Mouse (Mus musculus): ENCODE data around the gene Btbd3. TPM values are rescaled to one million over a fixed set of nuclear protein-coding genes. Genes with fewer than 3 reads are reported as not detected.

The Btbd3 gene
- polyA plus RNA-seq, 1 experiment, result 6.7 TPM

DNA sequence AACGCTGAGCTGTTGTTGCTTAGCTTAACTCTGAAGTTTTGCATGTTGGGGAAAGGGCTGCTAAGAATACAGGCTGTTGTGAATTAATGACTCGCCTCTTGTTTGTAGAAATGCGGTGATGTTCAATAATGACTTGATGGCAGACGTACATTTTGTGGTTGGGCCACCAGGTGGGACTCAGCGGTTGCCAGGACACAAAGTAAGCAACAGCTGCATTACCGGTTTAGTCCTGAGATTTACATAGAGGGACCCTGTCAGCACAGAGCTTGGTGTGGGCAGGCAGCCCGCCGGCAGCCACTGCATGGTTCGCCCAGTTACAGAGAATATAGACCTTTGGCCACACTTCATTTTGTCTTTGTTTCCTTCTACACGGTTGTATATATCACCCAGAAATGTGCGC, 23.3 kb downstream of the Btbd3 start:
- peaks cover 6% of the 10 kb centered on the region; the same call in 1 of the 2 replicates for H3K4me1 ChIP-seq (ENCODE audit: control insufficient read depth, insufficient read depth, low read length)
- no peaks in the 10 kb centered on the region for H3K27me3 ChIP-seq (replicated peaks; ENCODE audit: control insufficient read depth, insufficient read depth, low read length)
- peak overlapping the region; percentile 31; the same call in 1 of the 2 replicates for H3K27ac ChIP-seq (ENCODE audit: insufficient read depth, low read depth, low read length)
- TF ChIP-seq POLR2A (IDR thresholded peaks at IDR 0.05; ENCODE audit: low read depth, low read length), result no peak
- TF ChIP-seq CTCF (conservative IDR thresholded peaks at IDR 0.05; ENCODE audit: insufficient read depth, insufficient read length, low read depth, low read length), result no peak
- H3K36me3 ChIP-seq (ENCODE audit: control insufficient read depth, insufficient read depth, low read length), result no peaks in the 10 kb centered on the region; the same call in 1 of the 2 replicates
- no peak for DNase-seq
- 55% methylated on average over 11 of the region's 11 CpGs for WGBS
- H3K4me3 ChIP-seq (ENCODE audit: insufficient read depth, low read depth, low read length), result peak overlapping the region; percentile 60

GRCm38 (mm10) chr2:138280225-138280711, 23.9 kb downstream of the Btbd3 start:
- Histone ChIP-seq H3K4me3 (ENCODE audit: insufficient read depth, low read depth, low read length) (peak overlapping the region; percentile 46), H3K27ac (ENCODE audit: insufficient read depth, low read depth, low read length) (0 out of 2 replicates have a peak overlapping the region, but pooled peaks have one; percentile 3), H3K4me1 (ENCODE audit: control insufficient read depth, insufficient read depth, low read length) (peaks cover 6% of the 10 kb centered on the region; the same call in 1 of the 2 replicates), H3K27me3 (replicated peaks; ENCODE audit: control insufficient read depth, insufficient read depth, low read length) (no peaks in the 10 kb centered on the region), H3K36me3 (ENCODE audit: control insufficient read depth, insufficient read depth, low read length) (no peaks in the 10 kb centered on the region; the same call in 1 of the 2 replicates)
- no peak for DNase-seq
- TF ChIP-seq CTCF (conservative IDR thresholded peaks at IDR 0.05; ENCODE audit: insufficient read depth, insufficient read length, low read depth, low read length) (no peak), POLR2A (IDR thresholded peaks at IDR 0.05; ENCODE audit: low read depth, low read length) (no peak)
- 42% methylated on average over 17 of the region's 17 CpGs for WGBS

DNA sequence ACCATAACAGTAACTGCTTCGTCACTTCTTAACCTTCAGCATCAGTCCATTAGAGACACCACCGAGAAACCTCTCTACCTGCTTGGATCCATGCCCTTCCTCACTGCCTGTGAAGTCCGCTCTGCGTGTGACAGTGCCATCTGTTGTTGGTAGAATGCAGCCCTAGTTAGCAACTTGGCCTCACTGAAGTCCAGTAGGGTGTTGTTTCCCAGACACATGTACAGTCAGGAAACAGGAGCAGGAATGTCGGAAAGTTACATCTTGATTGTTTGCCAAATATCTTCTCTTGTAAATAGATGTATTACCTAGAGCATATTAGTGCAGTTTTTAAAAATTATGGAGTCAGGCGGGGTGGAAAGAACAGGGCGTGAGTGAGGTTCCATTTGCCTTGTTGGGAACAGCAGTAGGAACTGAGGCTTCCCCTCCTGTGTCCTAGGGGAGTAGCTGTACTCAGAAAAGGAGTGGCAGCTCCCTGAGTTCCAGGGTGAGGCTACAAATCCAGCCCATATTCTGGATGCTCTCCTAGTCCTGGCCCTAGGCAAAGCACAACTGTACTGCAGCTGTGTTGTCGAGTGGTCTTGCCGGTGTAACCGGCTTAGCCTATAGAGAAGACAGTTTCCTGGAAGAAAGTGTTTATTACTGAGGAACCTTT, 25.3 kb downstream of the Btbd3 start:
- Histone ChIP-seq H3K4me3 (ENCODE audit: insufficient read depth, low read depth, low read length) (no peak overlapping the region), H3K27me3 (replicated peaks; ENCODE audit: control insufficient read depth, insufficient read depth, low read length) (no peaks in the 10 kb centered on the region), H3K4me1 (ENCODE audit: control insufficient read depth, insufficient read depth, low read length) (peaks cover 6% of the 10 kb centered on the region; the same call in 1 of the 2 replicates), H3K27ac (ENCODE audit: insufficient read depth, low read depth, low read length) (peak overlapping the region; percentile 12; the same call in 1 of the 2 replicates), H3K36me3 (ENCODE audit: control insufficient read depth, insufficient read depth, low read length) (no peaks in the 10 kb centered on the region; the same call in 1 of the 2 replicates)
- DNase-seq, result peak; percentile 75
- WGBS, result 55% methylated on average over 10 of the region's 10 CpGs
- TF ChIP-seq POLR2A (IDR thresholded peaks at IDR 0.05; ENCODE audit: low read depth, low read length) (no peak), CTCF (conservative IDR thresholded peaks at IDR 0.05; ENCODE audit: insufficient read depth, insufficient read length, low read depth, low read length) (peak; percentile 57; the same call in 1 of the 2 replicates)

GRCm38 (mm10) chr2:138283372-138283771, 27.0 kb downstream of the Btbd3 start:
- no peak for TF ChIP-seq CTCF (conservative IDR thresholded peaks at IDR 0.05; ENCODE audit: insufficient read depth, insufficient read length, low read depth, low read length)
- no peak for TF ChIP-seq POLR2A (IDR thresholded peaks at IDR 0.05; ENCODE audit: low read depth, low read length)
- no peaks in the 10 kb centered on the region for H3K27me3 ChIP-seq (replicated peaks; ENCODE audit: control insufficient read depth, insufficient read depth, low read length)
- H3K27ac ChIP-seq (ENCODE audit: insufficient read depth, low read depth, low read length), result no peak overlapping the region
- peak; percentile 28 for DNase-seq
- WGBS, result 75% methylated on average over 12 of the region's 12 CpGs
- no peak overlapping the region for H3K4me3 ChIP-seq (ENCODE audit: insufficient read depth, low read depth, low read length)
- peaks cover 2% of the 10 kb centered on the region; the same call in 1 of the 2 replicates for H3K4me1 ChIP-seq (ENCODE audit: control insufficient read depth, insufficient read depth, low read length)
- no peaks in the 10 kb centered on the region; the same call in 1 of the 2 replicates for H3K36me3 ChIP-seq (ENCODE audit: control insufficient read depth, insufficient read depth, low read length)

DNA sequence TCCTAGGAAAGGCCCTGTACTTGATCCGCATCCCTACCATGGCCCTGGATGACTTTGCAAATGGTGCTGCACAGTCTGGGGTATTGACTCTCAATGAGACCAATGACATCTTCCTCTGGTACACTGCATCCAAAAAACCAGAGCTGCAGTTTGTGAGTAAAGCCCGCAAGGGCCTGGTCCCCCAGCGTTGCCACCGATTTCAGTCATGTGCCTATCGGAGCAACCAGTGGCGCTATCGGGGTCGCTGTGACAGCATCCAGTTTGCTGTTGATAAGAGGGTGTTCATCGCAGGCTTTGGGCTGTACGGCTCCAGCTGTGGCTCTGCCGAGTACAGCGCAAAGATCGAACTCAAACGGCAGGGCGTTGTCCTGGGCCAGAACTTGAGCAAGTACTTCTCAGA, 27.5 kb downstream of the Btbd3 start:
- 98% methylated on average over 15 of the region's 15 CpGs for WGBS
- H3K4me3 ChIP-seq (ENCODE audit: insufficient read depth, low read depth, low read length), result no peak overlapping the region
- no peaks in the 10 kb centered on the region for H3K27me3 ChIP-seq (replicated peaks; ENCODE audit: control insufficient read depth, insufficient read depth, low read length)
- H3K27ac ChIP-seq (ENCODE audit: insufficient read depth, low read depth, low read length), result no peak overlapping the region
- no peaks in the 10 kb centered on the region; the same call in 1 of the 2 replicates for H3K36me3 ChIP-seq (ENCODE audit: control insufficient read depth, insufficient read depth, low read length)
- H3K4me1 ChIP-seq (ENCODE audit: control insufficient read depth, insufficient read depth, low read length), result peaks cover 2% of the 10 kb centered on the region; the same call in 1 of the 2 replicates
- no peak for DNase-seq
- no peak for TF ChIP-seq CTCF (conservative IDR thresholded peaks at IDR 0.05; ENCODE audit: insufficient read depth, insufficient read length, low read depth, low read length)
- no peak for TF ChIP-seq POLR2A (IDR thresholded peaks at IDR 0.05; ENCODE audit: low read depth, low read length)

DNA sequence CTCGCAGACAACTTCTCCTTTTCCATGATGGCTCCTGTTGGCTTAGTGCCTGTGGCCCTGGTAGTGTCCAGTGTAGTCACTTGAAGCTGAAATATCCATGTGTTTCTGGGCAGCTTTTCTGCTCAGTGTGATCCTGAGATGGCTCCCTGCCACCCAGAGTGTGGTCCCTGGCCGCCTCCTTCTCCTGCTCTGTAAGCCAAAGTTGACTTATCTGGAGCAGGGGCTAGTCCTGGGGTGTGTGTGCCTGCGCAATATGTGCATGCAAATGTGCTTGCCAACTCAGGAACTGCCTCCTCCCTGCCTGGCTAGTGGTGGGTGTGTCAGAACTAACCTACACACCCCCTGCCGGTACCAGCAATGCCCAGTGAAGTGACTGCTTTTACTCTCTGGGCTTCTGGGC, 29.4 kb downstream of the Btbd3 start:
- no peak for DNase-seq
- Histone ChIP-seq H3K4me1 (ENCODE audit: control insufficient read depth, insufficient read depth, low read length) (peaks cover 4% of the 10 kb centered on the region; the same call in 1 of the 2 replicates), H3K27ac (ENCODE audit: insufficient read depth, low read depth, low read length) (no peak overlapping the region), H3K4me3 (ENCODE audit: insufficient read depth, low read depth, low read length) (no peak overlapping the region), H3K27me3 (replicated peaks; ENCODE audit: control insufficient read depth, insufficient read depth, low read length) (no peaks in the 10 kb centered on the region), H3K36me3 (ENCODE audit: control insufficient read depth, insufficient read depth, low read length) (no peaks in the 10 kb centered on the region; the same call in 1 of the 2 replicates)
- TF ChIP-seq POLR2A (IDR thresholded peaks at IDR 0.05; ENCODE audit: low read depth, low read length), result no peak
- no peak for TF ChIP-seq CTCF (conservative IDR thresholded peaks at IDR 0.05; ENCODE audit: insufficient read depth, insufficient read length, low read depth, low read length)
- WGBS, result 95% methylated on average over 4 of the region's 4 CpGs

DNA sequence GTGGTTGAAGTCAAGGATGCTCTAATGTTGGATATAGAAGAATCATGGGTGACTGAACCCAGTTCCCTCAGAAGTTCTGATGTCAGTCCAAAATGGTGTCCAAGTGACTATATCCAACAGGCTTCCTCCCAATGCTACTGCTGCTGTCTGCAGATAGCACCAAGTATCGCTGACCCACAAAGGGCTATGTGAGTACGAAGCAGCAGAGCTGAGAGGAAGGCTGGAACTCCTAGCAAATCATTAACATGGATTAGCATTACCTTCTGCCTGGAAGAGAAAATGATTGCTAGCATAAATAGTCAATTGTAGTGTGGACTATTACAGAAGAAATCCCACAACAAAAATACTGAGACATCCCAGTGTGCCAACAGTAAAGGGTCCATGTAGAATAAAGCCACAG, 33.8 kb downstream of the Btbd3 start:
- TF ChIP-seq CTCF (conservative IDR thresholded peaks at IDR 0.05; ENCODE audit: insufficient read depth, insufficient read length, low read depth, low read length) (no peak), POLR2A (IDR thresholded peaks at IDR 0.05; ENCODE audit: low read depth, low read length) (no peak)
- Histone ChIP-seq H3K36me3 (ENCODE audit: control insufficient read depth, insufficient read depth, low read length) (no peaks in the 10 kb centered on the region), H3K4me1 (ENCODE audit: control insufficient read depth, insufficient read depth, low read length) (peaks cover 9% of the 10 kb centered on the region; the same call in 1 of the 2 replicates), H3K4me3 (ENCODE audit: insufficient read depth, low read depth, low read length) (no peak overlapping the region), H3K27ac (ENCODE audit: insufficient read depth, low read depth, low read length) (no peak overlapping the region), H3K27me3 (replicated peaks; ENCODE audit: control insufficient read depth, insufficient read depth, low read length) (no peaks in the 10 kb centered on the region)
- DNase-seq, result peak; percentile 73
- WGBS, result 38% methylated on average over 2 of the region's 2 CpGs
